Mouse (Mus musculus): ENCODE data around the gene Slc4a1. TPM values are rescaled to one million over a fixed set of nuclear protein-coding genes. Genes with fewer than 3 reads are reported as not detected.

Slc4a1 gene
- polyA plus RNA-seq, 1 experiment from 2014 or later: 4.4 TPM

DNA sequence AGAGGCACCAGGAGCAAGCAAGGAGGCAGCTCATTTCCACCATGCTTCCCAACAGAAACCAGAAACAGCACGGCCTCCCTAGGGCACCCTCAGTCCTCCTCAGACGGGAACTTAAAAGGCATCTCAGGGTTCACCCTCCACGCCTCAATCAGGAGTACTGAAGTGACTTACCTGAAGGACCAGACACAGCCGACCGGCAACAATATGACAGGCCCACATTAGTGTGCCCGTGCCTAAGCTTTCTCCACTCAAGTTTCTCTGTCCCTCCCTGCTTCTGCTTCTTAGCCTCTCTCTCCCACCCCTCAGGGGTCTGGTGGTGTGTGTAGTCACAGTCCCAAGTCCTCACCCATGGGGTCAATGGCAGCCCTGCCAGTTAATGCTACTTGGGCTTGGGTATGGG is 53.4 kb downstream of the Slc4a1 start:
- H3K4me2 ChIP-seq: no peak overlapping the region
- WGBS: 89% methylated on average over 6 of the region's 6 CpGs
- peaks cover 43% of the 10 kb centered on the region for H3K4me1 ChIP-seq (replicated peaks)
- ATAC-seq (ENCODE audit: low FRiP score): no peak
- H3K27ac ChIP-seq: no peak overlapping the region
- H3K4me3 ChIP-seq: no peak overlapping the region
- peak overlapping the region; percentile 51; the same call in 1 of the 2 replicates for H3K9ac ChIP-seq
- peaks cover 70% of the 10 kb centered on the region for H3K36me3 ChIP-seq
- H3K9me3 ChIP-seq: no peaks in the 10 kb centered on the region
- H3K27me3 ChIP-seq: no peaks in the 10 kb centered on the region

DNA sequence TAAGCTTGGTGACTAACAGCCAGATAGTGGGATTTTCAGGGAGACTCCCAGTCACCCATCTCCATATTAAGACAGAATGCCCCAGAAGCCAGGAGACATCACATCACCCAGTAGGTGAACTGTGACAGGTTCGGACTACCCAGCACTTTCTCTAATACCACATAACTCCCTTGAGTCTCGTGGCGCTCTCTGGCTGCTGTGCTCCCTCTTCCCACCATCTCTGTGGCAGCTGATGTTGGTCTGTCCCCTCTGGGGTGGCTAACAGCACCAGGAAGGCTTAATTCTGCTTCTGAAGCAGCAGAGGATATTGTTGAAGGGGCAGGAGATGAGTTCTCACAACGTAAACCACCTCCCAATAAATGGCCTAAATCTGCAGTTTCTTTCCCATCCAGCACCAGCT is 54.0 kb downstream of the Slc4a1 start:
- Histone ChIP-seq H3K4me1 (replicated peaks) (peaks cover 43% of the 10 kb centered on the region), H3K9ac (peak overlapping the region; percentile 51), H3K27me3 (no peaks in the 10 kb centered on the region), H3K36me3 (peaks cover 76% of the 10 kb centered on the region), H3K4me2 (no peak overlapping the region), H3K27ac (no peak overlapping the region), H3K9me3 (no peaks in the 10 kb centered on the region), H3K4me3 (no peak overlapping the region)
- 92% methylated on average over 4 of the region's 4 CpGs for WGBS
- ATAC-seq (ENCODE audit: low FRiP score): no peak

DNA sequence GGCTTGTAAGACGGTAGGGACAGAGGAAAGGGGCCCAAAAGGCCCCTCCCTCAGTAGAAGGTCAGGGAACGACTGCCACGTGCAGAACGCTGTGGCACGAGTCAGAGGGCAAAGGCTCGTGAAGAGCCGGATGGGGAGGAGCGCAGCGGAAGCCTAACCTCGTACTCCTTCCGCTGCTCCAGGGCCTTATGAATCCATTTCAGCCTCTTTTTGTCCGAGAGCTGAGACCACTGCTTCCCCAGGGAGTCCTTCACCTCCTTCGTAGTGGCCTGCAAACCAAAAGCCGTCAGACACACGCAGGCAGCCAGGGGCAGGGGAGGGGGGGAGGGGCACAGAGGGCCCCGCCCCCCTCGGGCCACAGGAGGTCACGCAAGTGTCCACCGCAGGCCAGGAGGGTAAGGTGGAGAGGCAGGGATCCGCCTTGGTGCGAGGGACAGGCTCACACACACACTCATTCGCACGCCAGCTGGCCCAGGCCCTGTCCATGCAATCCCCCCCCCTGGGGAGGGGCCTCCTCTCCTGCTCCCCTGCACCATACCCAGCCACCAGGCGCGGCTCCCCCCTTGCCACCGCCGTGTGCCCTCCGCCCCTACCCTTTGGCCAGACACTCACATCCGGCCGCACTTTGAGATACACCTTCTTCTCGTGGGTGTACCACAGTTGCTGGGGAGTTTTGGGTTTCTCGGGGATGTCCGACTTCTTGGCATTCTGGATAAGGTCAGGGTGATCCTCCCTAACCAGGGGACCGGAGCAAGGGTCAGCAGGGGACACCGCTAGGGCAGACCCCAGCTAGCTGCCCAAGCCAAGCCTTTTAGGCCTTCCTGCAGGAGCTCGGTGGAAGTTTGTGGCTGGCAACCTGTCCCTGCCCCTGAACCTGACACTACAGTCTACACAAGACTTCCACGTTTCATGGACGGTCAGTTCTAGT is 55.0 kb downstream of the Slc4a1 start:
- Histone ChIP-seq H3K9me3 (no peaks in the 10 kb centered on the region), H3K4me1 (replicated peaks) (peaks cover 38% of the 10 kb centered on the region), H3K9ac (peak overlapping the region; percentile 55), H3K36me3 (peaks cover 85% of the 10 kb centered on the region), H3K4me3 (no peak overlapping the region), H3K27ac (no peak overlapping the region), H3K4me2 (no peak overlapping the region), H3K27me3 (no peaks in the 10 kb centered on the region)
- no peak for ATAC-seq (ENCODE audit: low FRiP score)
- WGBS: 41% methylated on average over 37 of the region's 38 CpGs

DNA sequence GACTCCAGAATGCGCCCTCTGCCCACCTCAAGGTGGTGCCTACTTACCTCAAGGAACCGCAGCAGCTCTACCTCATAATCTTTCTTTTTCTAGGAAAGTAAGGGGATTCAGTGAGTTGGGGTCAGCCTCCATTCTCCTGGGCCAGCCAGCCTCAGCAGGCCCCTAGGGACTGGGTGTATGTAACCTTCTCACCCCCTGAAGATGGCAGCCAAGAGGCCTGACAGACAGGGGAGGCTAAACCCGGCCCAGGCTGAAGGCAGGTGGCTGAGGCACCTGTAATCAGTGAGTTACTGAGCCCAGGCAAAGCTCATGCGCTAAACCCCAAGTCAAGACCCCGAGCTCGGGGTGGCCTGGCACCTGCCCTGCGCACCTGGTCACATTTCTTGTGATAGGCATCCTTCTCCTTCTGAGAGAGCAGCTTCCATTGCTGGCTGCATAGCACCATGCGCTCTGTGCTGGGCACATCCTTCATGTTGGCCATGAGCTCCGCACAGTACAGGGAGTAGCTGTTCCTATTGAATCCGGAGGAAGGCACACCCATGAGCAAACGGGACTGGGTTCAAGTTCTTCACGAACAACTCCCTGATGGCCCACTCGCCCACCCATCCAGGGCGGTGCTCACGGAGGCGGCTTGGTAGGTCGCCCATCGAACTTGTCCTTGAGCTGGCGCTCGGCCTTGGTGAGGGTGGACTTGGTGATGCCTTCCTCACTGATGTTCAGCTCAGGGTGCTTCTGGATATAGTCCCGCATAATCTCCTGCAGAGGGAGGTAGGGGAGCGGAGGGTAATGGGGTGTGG is 56.0 kb downstream of the Slc4a1 start:
- H3K9me3 ChIP-seq: no peaks in the 10 kb centered on the region
- H3K36me3 ChIP-seq: peaks cover 83% of the 10 kb centered on the region
- H3K4me1 ChIP-seq (replicated peaks): peaks cover 28% of the 10 kb centered on the region
- H3K4me3 ChIP-seq: peak overlapping the region; percentile 35; the same call in 1 of the 2 replicates
- WGBS: 87% methylated on average over 22 of the region's 22 CpGs
- no peaks in the 10 kb centered on the region for H3K27me3 ChIP-seq
- H3K27ac ChIP-seq: no peak overlapping the region; the same call in 1 of the 2 replicates
- peak overlapping the region; percentile 51; the same call in 1 of the 2 replicates for H3K4me2 ChIP-seq
- H3K9ac ChIP-seq: peak overlapping the region; percentile 58; the same call in 1 of the 2 replicates
- ATAC-seq (ENCODE audit: low FRiP score): no peak

DNA sequence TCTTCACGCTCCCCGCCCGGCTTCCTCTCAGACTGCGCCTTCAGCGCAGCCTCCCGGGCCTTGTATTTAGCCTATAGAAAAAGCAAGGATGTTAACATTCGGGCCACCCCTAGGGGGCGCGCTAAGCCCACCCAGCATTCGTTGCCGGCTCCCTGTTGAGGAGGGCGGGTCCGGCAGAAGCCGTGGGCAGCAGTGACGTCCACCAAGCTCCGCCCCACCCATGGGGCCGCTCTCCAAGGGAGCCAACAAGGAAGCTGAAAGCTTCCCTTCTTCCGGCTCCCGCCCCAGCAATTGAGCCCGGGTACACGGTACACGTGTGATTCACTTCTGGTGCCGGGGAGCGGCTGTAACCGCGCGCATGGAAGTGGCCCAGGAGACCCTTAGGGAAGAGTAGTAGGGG is 57.0 kb downstream of the Slc4a1 start:
- H3K4me3 ChIP-seq: peak overlapping the region; percentile 35
- H3K9me3 ChIP-seq: no peaks in the 10 kb centered on the region
- WGBS: under 1% methylated on average over 27 of the region's 27 CpGs
- peak overlapping the region; percentile 76 for H3K27ac ChIP-seq
- peaks cover 73% of the 10 kb centered on the region for H3K36me3 ChIP-seq
- H3K9ac ChIP-seq: peak overlapping the region; percentile 58
- H3K27me3 ChIP-seq: no peaks in the 10 kb centered on the region
- H3K4me1 ChIP-seq (replicated peaks): peaks cover 26% of the 10 kb centered on the region
- peak; percentile 92 for ATAC-seq (ENCODE audit: low FRiP score)
- H3K4me2 ChIP-seq: peak overlapping the region; percentile 51

DNA sequence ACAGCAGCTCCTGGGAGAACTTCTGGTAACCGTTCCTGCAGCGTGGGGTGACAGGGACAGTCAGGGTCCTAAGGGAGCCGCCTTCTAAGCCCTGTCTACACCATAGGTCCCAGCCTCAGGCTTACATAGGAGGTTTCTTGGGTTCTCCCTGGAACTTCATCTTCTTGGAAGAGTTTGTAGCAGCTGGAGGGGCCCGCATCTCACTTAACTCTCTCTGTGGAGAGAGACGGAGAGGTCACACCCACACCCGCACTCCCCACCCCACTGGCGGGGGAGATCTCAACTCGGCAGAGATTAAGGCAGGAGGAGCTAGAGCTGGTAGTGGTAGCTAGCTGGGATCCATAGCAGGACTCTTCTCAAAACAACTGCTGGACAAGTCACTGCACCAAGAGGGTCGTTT is 57.9 kb downstream of the Slc4a1 start:
- H3K9ac ChIP-seq: 0 out of 2 replicates have a peak overlapping the region, but pooled peaks have one; percentile 5
- ATAC-seq (ENCODE audit: low FRiP score): no peak
- H3K27ac ChIP-seq: no peak overlapping the region
- no peak overlapping the region for H3K4me2 ChIP-seq
- no peaks in the 10 kb centered on the region for H3K9me3 ChIP-seq
- 88% methylated on average over 9 of the region's 9 CpGs for WGBS
- peaks cover 64% of the 10 kb centered on the region for H3K36me3 ChIP-seq
- peaks cover 26% of the 10 kb centered on the region for H3K4me1 ChIP-seq (replicated peaks)
- H3K27me3 ChIP-seq: no peaks in the 10 kb centered on the region
- no peak overlapping the region for H3K4me3 ChIP-seq

DNA sequence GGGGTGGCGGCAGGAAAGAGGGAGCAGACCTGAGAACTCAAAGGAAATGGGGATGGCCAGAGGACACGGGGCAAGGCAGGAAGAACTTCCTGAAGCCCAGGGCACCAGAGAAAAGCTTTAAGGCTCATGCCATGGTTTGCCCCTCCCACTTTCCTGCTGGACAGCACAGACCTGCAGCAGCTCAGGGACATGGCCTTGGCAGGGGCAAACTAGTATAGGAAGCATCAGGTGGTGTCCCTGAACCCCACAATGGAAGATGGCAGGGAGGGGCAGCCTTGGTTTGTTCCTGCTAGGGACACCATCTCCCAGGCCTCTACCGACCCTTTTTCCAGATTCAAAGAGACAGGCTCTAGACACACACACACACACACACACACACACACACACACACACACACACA is 60.6 kb downstream of the Slc4a1 start:
- peaks cover 17% of the 10 kb centered on the region for H3K4me1 ChIP-seq (replicated peaks)
- 56% methylated on average over 2 of the region's 3 CpGs for WGBS
- H3K4me2 ChIP-seq: no peak overlapping the region
- H3K9me3 ChIP-seq: no peaks in the 10 kb centered on the region
- no peak for ATAC-seq (ENCODE audit: low FRiP score)
- no peak overlapping the region for H3K4me3 ChIP-seq
- no peaks in the 10 kb centered on the region for H3K27me3 ChIP-seq
- H3K9ac ChIP-seq: no peak overlapping the region
- H3K36me3 ChIP-seq: peaks cover 37% of the 10 kb centered on the region
- no peak overlapping the region for H3K27ac ChIP-seq

DNA sequence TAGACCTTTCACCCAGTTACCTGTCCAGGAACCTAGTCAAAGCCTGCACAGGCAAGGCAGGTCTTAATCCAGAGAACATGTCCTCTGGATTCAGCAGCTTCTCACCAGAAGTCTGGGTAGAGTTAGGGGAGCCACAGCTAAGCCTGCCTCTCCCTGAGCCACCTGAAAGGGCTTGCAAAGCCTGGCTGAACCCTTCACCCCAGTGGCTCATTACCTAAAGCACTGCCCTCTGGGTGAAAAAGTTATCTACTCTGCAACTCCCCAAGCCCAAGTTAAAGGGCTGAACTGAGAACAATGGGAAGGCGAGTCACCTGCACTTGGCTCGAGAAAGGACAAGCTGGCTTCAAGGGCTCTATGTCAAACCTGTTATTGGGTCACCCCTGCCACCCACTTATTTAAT is 61.9 kb downstream of the Slc4a1 start:
- peaks cover 26% of the 10 kb centered on the region for H3K36me3 ChIP-seq
- H3K4me3 ChIP-seq: no peak overlapping the region
- no peak for ATAC-seq (ENCODE audit: low FRiP score)
- WGBS: 39% methylated on average over 2 of the region's 2 CpGs
- H3K4me1 ChIP-seq (replicated peaks): peaks cover 6% of the 10 kb centered on the region
- no peak overlapping the region for H3K9ac ChIP-seq
- H3K9me3 ChIP-seq: no peaks in the 10 kb centered on the region
- H3K27me3 ChIP-seq: no peaks in the 10 kb centered on the region
- no peak overlapping the region for H3K27ac ChIP-seq
- H3K4me2 ChIP-seq: no peak overlapping the region

DNA sequence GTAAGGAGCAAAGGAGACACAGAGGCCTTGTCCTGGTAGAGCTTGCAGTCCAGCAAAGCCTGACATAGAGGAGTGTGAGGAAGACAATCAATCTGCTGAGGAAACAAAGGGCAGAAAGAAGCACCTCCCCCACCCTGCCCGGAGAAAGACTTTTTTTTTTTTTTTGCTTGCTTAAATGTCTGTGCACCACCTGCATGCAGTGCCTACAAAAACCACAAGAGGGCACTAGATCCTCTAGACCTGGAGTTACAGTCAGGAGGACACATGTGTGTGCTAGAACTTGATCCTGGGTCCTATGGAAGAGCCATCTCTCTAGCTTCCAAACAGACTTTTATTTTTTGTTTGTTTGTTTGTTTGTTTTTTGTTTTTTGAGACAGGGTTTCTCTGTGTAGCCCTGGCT is 66.2 kb downstream of the Slc4a1 start:
- no peak overlapping the region for H3K9ac ChIP-seq
- H3K4me1 ChIP-seq (replicated peaks): peaks cover 16% of the 10 kb centered on the region
- H3K36me3 ChIP-seq: no peaks in the 10 kb centered on the region
- 6% methylated on average over 1 of the region's 1 CpGs for WGBS
- no peak overlapping the region for H3K27ac ChIP-seq
- no peak for ATAC-seq (ENCODE audit: low FRiP score)
- no peak overlapping the region for H3K4me3 ChIP-seq
- no peak overlapping the region for H3K4me2 ChIP-seq
- no peaks in the 10 kb centered on the region for H3K27me3 ChIP-seq
- no peaks in the 10 kb centered on the region for H3K9me3 ChIP-seq

Small RNAs within 50 kb of the gene (microRNA-seq; reads per million reads assigned to microRNA genes)
- not detected for gene Mir6930

Other genes starting within 250 kb of the Slc4a1 start
- gene Nags, start 220.7 kb downstream of the Slc4a1 start, polyA plus RNA-seq (2015; fragmentation: Nextera tagmentation; extraction: Ambion mirVana): not detected in 2 replicates
- gene Tmem101, start 209.8 kb downstream of the Slc4a1 start, polyA plus RNA-seq (2015; fragmentation: Nextera tagmentation; extraction: Ambion mirVana): 37.9 and 38.1 TPM in 2 replicates
- 144 and 148 TPM in 2 replicates for gene Lsm12, start 180.9 kb downstream of the Slc4a1 start, polyA plus RNA-seq (2015; fragmentation: Nextera tagmentation; extraction: Ambion mirVana)
- gene G6pc3, start 176.6 kb downstream of the Slc4a1 start, polyA plus RNA-seq (2015; fragmentation: Nextera tagmentation; extraction: Ambion mirVana): 30.0 and 37.2 TPM in 2 replicates
- 82.0 and 85.4 TPM in 2 replicates for gene Hdac5, start 136.0 kb downstream of the Slc4a1 start, polyA plus RNA-seq (2015; fragmentation: Nextera tagmentation; extraction: Ambion mirVana)
- 3.8 TPM in 2 replicates for gene BC030867, start 117.3 kb downstream of the Slc4a1 start, polyA plus RNA-seq (2015; fragmentation: Nextera tagmentation; extraction: Ambion mirVana)
- not detected in 2 replicates for gene Asb16, start 97.5 kb downstream of the Slc4a1 start, polyA plus RNA-seq (2015; fragmentation: Nextera tagmentation; extraction: Ambion mirVana)
- 81.3 and 82.8 TPM in 2 replicates for gene Tmub2, start 81.3 kb downstream of the Slc4a1 start, polyA plus RNA-seq (2015; fragmentation: Nextera tagmentation; extraction: Ambion mirVana)
- gene Atxn7l3, start 69.6 kb downstream of the Slc4a1 start, polyA plus RNA-seq (2015; fragmentation: Nextera tagmentation; extraction: Ambion mirVana): 29.2 and 29.9 TPM in 2 replicates
- gene Ubtf, start 46.5 kb downstream of the Slc4a1 start, polyA plus RNA-seq (2015; fragmentation: Nextera tagmentation; extraction: Ambion mirVana): 77.1 and 82.7 TPM in 2 replicates
- 135 and 144 TPM in 2 replicates for gene Rundc3a, start 27.2 kb upstream of the Slc4a1 start, polyA plus RNA-seq (2015; fragmentation: Nextera tagmentation; extraction: Ambion mirVana)
- gene Slc25a39, start 41.7 kb upstream of the Slc4a1 start, polyA plus RNA-seq (2015; fragmentation: Nextera tagmentation; extraction: Ambion mirVana): 139 and 147 TPM in 2 replicates
- gene Grn, start 64.1 kb upstream of the Slc4a1 start, polyA plus RNA-seq (2015; fragmentation: Nextera tagmentation; extraction: Ambion mirVana): 76.5 and 77.3 TPM in 2 replicates
- 15.9 and 17.1 TPM in 2 replicates for gene Fam171a2, start 81.5 kb upstream of the Slc4a1 start, polyA plus RNA-seq (2015; fragmentation: Nextera tagmentation; extraction: Ambion mirVana)
- gene Itga2b, start 103.9 kb upstream of the Slc4a1 start, polyA plus RNA-seq (2015; fragmentation: Nextera tagmentation; extraction: Ambion mirVana): 5.9 and 6.2 TPM in 2 replicates
- gene Gpatch8, start 190.2 kb upstream of the Slc4a1 start, polyA plus RNA-seq (2015; fragmentation: Nextera tagmentation; extraction: Ambion mirVana): 83.4 and 86.1 TPM in 2 replicates
- gene Gm11627, start 213.3 kb upstream of the Slc4a1 start, polyA plus RNA-seq (2015; fragmentation: Nextera tagmentation; extraction: Ambion mirVana): 2.8 and 5.3 TPM in 2 replicates
- gene Fzd2, start 238.2 kb upstream of the Slc4a1 start, polyA plus RNA-seq (2015; fragmentation: Nextera tagmentation; extraction: Ambion mirVana): 10.5 and 11.8 TPM in 2 replicates

Data from hindbrain, embryonic 13.5 days (tissue).